Mouse (Mus musculus) limb, embryonic 10.5 days (tissue): ENCODE measurements around the gene Gm49383. TPM values are rescaled to one million over a fixed set of nuclear protein-coding genes. Genes with fewer than 3 reads are reported as not detected.
A peak's percentile ranks its signal among the peaks of the same experiment; 100 is the strongest.

Experiments used
- DNase-seq: peaks from one replicate; pipeline ENCODE4 v3.0.0-alpha.2; 2017; ENCODE audit warnings: low spot score
- H3K27ac ChIP-seq: fragments of 300-500 bp; sonication (generic); 2 replicates; pipeline ENCODE4 v1.5.1; 2016; ENCODE audit warnings: mild to moderate bottlenecking
- H3K27me3 ChIP-seq: fragments of 300-500 bp; sonication (generic); 2 replicates; pipeline ENCODE4 v1.6.1; 2016; ENCODE audit warnings: low read depth, mild to moderate bottlenecking; ENCODE audit not compliant: poor library complexity, severe bottlenecking
- H3K36me3 ChIP-seq: fragments of 300-500 bp; sonication (generic); 2 replicates; pipeline ENCODE4 v1.6.1; 2016; ENCODE audit warnings: mild to moderate bottlenecking, moderate library complexity
- H3K4me1 ChIP-seq: fragments of 300-500 bp; sonication (generic); 2 replicates; pipeline ENCODE4 v1.6.1; 2016
- H3K4me3 ChIP-seq: fragments of 300-500 bp; sonication (generic); 2 replicates; pipeline ENCODE4 v1.5.1; 2016; ENCODE audit warnings: mild to moderate bottlenecking, moderate library complexity
- H3K9me3 ChIP-seq: fragments of 300-500 bp; sonication (generic); replicated peaks from 2 replicates; pipeline ENCODE4 v1.6.1; 2016; ENCODE audit warnings: mild to moderate bottlenecking
- WGBS: fragments of 180-500 bp; shearing (Covaris S2); methylation state at CpG from one replicate; pipeline ENCODE4 v1.1.7; 2016; 5-methylcytosine and 5-hydroxymethylcytosine counted together
- polyA plus RNA-seq: library from polyadenylated mRNA; unstranded; fragments of >200 nt; fragmentation: Nextera tagmentation; extraction: Ambion mirVana; gene quantifications from 2 replicates; pipeline ENCODE4 v1.2.1, GENCODE M21; 2016

Gene Gm49383
- polyA plus RNA-seq, result 54.8 and 61.0 TPM in 2 replicates

DNA sequence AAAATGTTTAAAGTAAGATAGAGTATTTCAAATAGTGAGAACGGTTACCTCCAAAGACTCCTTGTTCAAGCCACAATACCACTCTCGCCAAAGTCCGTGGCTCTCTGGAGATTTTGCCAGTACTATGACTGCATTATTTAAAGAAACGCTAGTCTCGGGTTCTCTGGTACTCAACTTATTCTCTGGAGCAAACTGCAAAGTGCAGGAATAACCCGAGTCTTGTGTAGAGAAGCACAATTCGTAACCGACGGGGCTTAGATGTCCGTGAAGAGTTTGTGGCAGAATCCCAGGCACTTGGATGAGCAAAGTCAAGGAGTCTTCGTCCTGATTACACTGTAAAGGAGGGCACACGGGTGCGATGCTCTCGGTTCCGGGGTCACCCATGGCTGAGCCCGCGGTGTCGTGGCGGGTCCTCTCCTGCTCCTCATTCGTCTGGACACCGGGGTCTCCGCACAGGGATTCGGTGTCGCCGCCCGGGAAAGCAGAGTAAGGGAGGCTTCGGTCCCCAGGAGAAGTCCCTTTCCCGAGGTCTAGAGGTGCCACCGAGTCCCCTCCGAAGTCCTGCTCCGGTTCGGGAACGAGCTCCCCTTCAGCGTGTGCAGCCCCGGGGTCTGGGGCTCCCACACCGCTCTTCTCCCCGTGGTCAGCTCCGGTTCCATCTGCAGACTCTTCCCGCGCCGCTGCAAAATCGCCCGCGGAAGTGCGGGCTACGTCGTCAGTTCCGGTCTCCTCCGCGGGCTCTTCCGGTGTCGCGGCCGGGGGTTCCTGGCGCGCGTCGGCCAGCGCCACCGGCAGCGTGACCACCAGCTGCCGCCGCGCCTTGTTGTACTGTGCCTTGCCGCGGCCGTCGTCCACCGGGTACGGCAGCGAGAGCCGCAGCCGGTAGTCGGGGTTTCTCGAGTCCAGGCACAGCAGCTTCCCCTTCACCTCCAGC lies at the start of gene Gm49383:
Gene Gm49383, minus strand, starts transcription at position 661 of the 934 bp plus-strand sequence.
- WGBS, result under 1% methylated on average over 75 of the region's 75 CpGs

DNA sequence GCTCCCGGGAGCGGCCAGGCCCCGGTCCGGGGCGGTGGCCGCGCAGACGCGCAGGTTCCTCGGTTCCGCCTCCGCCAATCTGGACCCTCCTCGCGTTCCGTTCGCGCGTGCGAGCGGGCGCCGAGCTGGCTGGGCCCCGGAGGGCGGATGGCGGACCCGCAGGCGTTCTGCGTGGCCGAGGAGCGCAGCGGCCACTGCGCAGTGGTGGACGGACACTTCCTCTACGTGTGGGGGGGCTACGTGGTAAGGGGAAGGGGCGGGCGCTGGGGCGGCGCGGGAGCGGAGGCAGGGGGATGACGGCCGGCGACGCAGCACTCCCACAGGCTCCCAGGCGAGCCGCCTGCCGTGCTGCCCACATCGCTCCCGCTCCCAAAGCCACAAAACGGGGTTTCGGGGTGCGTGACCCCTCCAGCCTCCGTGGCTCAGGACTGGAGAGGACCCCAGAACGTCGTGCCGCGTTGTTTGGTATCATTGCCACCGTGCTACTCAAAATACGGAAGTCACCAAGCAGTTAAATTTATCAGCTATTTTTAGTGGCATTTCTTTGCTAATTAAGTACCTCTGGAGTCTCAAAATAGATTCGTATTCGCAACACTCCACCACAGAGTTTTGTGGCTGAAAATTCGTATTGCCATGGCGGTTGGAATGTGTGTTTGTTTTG lies 45.0 kb upstream of the Gm49383 start:
- WGBS, result under 1% methylated on average over 63 of the region's 64 CpGs

More for the DNA sequence above, at the start of gene Gm49383:
- Histone ChIP-seq H3K9me3 (no peaks in the 10 kb centered on the region), H3K27ac (peak within 1 kb of the TSS; percentile 93), H3K27me3 (no peaks in the 10 kb centered on the region), H3K4me1 (peaks cover 26% of the 10 kb centered on the region), H3K36me3 (peaks cover 49% of the 10 kb centered on the region), H3K4me3 (peak within 1 kb of the TSS; percentile 82)
- peak; percentile 84 for DNase-seq

DNA sequence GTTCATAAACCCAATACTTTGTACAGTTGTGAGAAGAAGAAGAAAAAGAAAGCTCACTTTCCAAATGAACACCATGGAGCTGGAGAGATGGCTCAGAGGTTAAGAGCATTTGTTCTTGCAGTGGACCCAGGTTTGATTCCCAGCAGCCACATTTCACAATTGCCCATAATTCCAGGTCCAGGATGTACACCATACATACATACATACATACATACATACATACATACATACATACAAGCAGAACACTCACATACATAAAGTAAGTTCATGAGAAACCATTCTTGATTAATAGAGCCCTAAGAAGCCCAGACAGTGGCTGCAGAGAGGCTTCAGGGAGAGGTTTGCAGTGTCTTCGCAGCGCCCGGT lies 44.5 kb upstream of the Gm49383 start:
- Histone ChIP-seq H3K27ac (peak overlapping the region; percentile 91), H3K4me3 (peak overlapping the region; percentile 67), H3K27me3 (no peaks in the 10 kb centered on the region), H3K36me3 (no peaks in the 10 kb centered on the region), H3K9me3 (no peaks in the 10 kb centered on the region), H3K4me1 (peaks cover 13% of the 10 kb centered on the region)
- no peak for DNase-seq
- 0% methylated on average over 3 of the region's 3 CpGs for WGBS

More for the DNA sequence above, 45.0 kb upstream of the Gm49383 start:
- Histone ChIP-seq H3K27me3 (no peaks in the 10 kb centered on the region), H3K27ac (peak overlapping the region; percentile 91), H3K9me3 (no peaks in the 10 kb centered on the region), H3K4me3 (peak overlapping the region; percentile 67), H3K4me1 (peaks cover 13% of the 10 kb centered on the region), H3K36me3 (no peaks in the 10 kb centered on the region)
- peak; percentile 85 for DNase-seq

DNA sequence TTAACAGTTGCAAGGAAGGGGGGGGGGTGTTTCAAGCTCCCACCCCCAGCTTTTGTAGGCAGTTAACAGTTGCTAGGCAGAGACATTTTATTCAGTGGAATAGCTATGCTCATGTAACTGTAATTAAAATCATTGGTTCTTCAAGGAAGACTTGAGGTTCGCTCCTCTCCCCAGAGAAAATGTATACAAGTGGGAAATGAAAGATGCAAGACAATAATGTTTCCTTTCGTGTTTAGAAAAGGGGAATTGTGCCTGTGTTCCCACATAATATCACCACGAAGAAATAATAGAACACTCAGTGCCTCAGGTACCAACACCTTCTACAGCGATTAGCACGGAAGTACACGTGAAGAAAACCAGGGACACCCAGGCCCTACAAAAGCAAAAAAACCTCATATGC lies 44.0 kb upstream of the Gm49383 start, which contains the start of gene Klhdc1:
Gene Klhdc1, plus strand, starts transcription at position 301 of the 400 bp plus-strand sequence.
- Histone ChIP-seq H3K36me3 (no peaks in the 10 kb centered on the region), H3K9me3 (no peaks in the 10 kb centered on the region), H3K27me3 (no peaks in the 10 kb centered on the region), H3K27ac (peak within 1 kb of the TSS; percentile 91), H3K4me3 (peak within 1 kb of the TSS; percentile 67), H3K4me1 (peaks cover 13% of the 10 kb centered on the region)
- no peak for DNase-seq
- WGBS, result 67% methylated on average over 6 of the region's 6 CpGs

DNA sequence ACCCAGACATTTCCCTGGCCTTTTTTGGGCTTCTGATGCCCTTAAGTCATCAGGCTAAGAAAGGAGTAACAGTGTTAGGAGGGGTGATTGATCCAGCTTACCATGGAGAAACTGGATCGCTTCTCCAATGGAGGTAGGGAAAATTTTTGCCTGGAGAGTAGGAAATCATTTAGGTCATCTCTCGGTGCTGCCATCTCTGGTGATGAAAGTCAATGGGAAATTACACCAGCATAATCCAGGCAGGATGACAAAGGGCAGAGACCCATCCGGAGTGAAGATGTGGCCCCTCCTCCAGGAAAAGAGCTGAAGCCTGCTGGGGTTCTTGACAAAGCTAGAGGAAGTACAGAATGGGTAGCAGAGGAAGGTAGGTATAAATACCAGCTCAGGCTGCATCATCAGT lies 41.4 kb upstream of the Gm49383 start:
- Histone ChIP-seq H3K4me1 (peaks cover 13% of the 10 kb centered on the region), H3K27me3 (no peaks in the 10 kb centered on the region), H3K36me3 (no peaks in the 10 kb centered on the region), H3K4me3 (no peak overlapping the region), H3K9me3 (no peaks in the 10 kb centered on the region), H3K27ac (no peak overlapping the region)
- DNase-seq, result no peak
- 47% methylated on average over 3 of the region's 3 CpGs for WGBS

DNA sequence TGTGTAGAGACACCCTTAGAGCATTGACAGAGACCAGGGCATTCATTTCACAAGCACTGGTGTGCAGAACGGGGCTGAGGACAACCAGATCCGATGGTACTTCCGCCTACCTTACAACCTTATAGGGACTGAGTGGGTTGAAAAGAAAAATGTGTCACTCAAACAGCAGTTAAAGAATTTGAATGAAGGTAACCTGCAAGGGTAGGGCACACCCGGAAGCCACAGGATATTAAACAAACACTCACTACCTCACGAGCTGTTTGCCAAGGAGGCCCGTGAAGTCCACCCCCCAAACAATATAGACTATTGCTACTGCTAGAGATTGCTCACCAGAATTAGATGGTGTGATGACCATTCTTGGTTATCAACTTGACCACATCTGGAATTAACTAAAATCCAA lies 38.9 kb upstream of the Gm49383 start:
- H3K36me3 ChIP-seq, result no peaks in the 10 kb centered on the region
- H3K4me1 ChIP-seq, result peaks cover 2% of the 10 kb centered on the region; the same call in 1 of the 2 replicates
- H3K27me3 ChIP-seq, result no peaks in the 10 kb centered on the region
- H3K4me3 ChIP-seq, result no peak overlapping the region
- WGBS, result 94% methylated on average over 6 of the region's 6 CpGs
- no peaks in the 10 kb centered on the region for H3K9me3 ChIP-seq
- H3K27ac ChIP-seq, result no peak overlapping the region
- DNase-seq, result no peak

DNA sequence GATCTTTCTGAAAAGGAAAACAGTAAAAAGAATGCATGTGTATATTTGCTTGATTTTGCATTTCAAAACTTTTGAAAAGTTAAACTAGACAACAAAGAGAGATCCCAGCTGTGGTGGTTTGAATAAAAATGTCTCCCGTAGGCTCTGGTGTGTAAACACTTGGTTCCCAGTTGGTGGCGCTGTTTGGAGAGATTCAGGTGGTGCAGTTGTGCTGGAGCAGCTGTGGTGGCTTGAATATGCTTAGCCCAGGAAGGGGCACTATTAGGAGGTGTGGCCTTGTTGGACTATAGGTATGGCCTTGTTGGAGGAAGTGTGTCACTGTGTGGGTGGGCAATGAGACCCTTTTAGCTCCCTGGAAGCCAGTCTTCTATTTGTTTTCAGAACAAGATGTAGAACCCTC lies 32.3 kb upstream of the Gm49383 start:
- WGBS, result 73% methylated on average over 2 of the region's 2 CpGs
- no peak overlapping the region for H3K27ac ChIP-seq
- H3K36me3 ChIP-seq, result peaks cover 19% of the 10 kb centered on the region
- H3K27me3 ChIP-seq, result no peaks in the 10 kb centered on the region
- no peak overlapping the region for H3K4me3 ChIP-seq
- DNase-seq, result no peak
- H3K4me1 ChIP-seq, result peaks cover 10% of the 10 kb centered on the region
- H3K9me3 ChIP-seq, result no peaks in the 10 kb centered on the region

DNA sequence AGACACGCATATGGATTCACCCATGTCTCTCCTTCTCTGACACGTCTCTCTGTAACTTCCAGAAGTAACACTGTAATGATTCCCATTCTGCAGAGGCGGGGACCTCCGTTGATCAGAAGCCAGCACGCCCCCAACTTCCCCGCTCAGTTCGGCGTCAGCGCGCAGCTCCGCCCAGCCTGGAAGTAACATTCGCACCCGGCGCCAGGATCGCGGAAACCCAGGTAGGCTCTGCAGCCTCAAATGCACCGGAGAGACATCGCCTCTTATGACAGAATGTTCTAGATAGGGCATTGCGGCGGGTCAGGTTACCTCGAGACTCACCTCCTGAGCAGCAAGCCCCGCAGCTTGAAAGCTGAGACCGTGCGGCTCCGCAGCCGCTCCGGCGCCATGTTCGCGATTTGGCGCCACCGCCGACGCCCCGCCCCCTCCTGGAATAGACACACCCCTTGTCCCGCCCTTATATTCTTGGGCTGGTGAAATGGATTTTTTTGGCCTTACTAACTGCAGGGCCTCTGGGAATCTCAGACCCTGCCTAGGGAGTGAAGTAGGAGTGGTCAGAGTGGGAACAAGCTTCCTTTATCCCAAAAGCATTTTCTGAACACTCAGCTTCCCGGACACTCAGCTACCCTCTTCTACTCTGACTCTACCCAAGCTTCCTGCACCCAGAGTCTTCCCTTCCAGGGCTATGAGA lies 31.0 kb upstream of the Gm49383 start, which contains the start of gene Pole2:
Gene Pole2, minus strand, starts transcription at position 420 of the 691 bp plus-strand sequence.
- H3K4me3 ChIP-seq, result peak within 1 kb of the TSS; percentile 80
- under 1% methylated on average over 37 of the region's 37 CpGs for WGBS
- peaks cover 10% of the 10 kb centered on the region for H3K4me1 ChIP-seq
- H3K36me3 ChIP-seq, result peaks cover 29% of the 10 kb centered on the region
- DNase-seq, result peak; percentile 91
- no peaks in the 10 kb centered on the region for H3K27me3 ChIP-seq
- H3K9me3 ChIP-seq, result no peaks in the 10 kb centered on the region
- peak within 1 kb of the TSS; percentile 96 for H3K27ac ChIP-seq

DNA sequence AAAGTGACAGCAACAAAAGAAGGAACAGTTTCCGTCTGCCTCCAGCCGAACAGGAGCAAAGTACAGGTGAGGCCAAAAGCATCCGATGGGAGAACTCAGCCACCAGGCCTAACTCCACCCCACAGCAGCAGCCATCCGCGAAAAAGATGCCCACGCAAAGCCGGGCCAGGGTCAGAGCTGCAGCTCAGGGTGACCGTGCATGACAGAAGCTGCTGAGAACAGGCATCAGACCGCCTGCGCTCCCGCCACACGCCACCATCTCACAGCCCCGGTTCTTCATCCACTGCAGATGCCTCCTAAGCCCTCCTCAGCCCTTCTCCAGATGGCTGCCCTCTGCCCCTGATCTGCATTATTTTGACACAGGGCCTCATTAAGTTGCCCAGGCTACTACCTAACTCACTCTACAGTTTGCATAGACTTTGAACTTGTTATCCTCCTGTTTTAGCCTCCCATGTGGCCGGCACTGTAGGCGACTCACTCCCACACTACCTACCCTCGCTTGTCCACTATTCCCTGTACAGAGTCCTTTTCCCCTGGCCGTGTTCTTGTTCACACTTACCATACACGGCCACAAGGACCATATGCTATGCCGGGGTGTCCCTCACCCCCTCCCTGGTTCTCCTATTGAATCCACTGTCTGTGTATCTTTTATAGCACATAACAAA lies 23.8 kb upstream of the Gm49383 start:
- 92% methylated on average over 19 of the region's 19 CpGs for WGBS
- Histone ChIP-seq H3K4me1 (no peaks in the 10 kb centered on the region), H3K27me3 (no peaks in the 10 kb centered on the region), H3K9me3 (no peaks in the 10 kb centered on the region), H3K4me3 (no peak overlapping the region), H3K27ac (no peak overlapping the region), H3K36me3 (peaks cover 92% of the 10 kb centered on the region)
- DNase-seq, result no peak

DNA sequence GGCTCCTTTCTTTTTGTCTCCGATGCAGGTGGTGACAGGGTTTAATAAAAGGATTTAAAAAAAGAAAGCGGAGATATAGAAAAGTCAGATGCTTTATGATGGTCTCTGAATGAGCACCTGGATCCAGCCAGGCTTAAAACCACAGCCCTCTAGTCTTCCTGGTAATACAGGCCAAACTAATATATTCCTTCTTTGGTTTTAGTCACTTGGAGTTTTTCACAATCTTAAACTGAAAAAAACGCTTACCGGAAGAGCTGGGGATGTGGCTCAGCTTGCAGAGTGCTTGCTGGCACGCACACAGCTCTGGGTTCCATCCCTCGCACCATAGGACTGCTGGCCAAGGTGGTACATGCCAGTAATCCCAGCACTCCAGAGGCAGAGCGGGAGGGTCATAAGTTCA lies 19.7 kb upstream of the Gm49383 start:
- Histone ChIP-seq H3K27ac (no peak overlapping the region), H3K36me3 (peaks cover 100% of the 10 kb centered on the region), H3K4me1 (no peaks in the 10 kb centered on the region), H3K27me3 (no peaks in the 10 kb centered on the region), H3K4me3 (no peak overlapping the region), H3K9me3 (no peaks in the 10 kb centered on the region)
- WGBS, result 95% methylated on average over 7 of the region's 7 CpGs
- DNase-seq, result no peak

DNA sequence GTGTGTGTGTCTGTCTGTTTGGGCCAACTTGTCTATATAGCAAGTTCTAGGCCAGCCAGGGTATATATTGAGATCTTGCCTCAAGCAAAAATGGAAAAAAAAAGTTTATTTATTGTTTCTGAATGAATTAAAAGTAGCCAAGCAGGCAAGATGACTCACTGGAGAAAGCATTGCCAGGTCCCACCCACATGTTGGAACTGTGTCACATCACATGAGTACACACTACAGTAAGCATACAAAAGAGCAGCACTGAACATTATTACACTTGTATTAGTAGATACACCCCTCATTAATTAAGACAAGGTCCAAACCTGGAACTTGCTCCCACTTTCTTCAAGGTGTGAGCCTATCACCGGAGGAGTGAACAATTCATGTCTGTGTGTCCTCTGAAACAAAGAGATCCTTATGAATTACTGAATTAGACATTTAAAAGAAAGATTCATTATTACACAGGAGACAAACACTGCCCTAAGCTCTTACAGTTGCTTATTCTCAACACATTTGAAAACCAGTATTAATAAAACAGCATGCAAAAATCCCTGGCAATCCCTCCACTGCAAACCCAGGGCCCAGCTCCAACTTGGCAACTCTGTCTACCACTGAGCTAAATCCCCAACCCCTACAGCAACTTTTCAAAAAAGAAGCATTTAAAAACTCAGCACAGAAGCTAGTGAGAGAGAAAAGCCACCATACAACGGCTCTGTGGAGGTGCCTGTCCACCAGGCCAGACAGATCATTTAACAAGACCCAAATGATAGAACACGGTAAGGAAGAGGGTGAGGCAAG lies 18.3 kb upstream of the Gm49383 start:
- H3K4me3 ChIP-seq, result no peak overlapping the region
- no peak overlapping the region for H3K27ac ChIP-seq
- H3K4me1 ChIP-seq, result no peaks in the 10 kb centered on the region
- no peak for DNase-seq
- peaks cover 100% of the 10 kb centered on the region for H3K36me3 ChIP-seq
- no peaks in the 10 kb centered on the region for H3K27me3 ChIP-seq
- 92% methylated on average over 3 of the region's 3 CpGs for WGBS
- no peaks in the 10 kb centered on the region for H3K9me3 ChIP-seq

DNA sequence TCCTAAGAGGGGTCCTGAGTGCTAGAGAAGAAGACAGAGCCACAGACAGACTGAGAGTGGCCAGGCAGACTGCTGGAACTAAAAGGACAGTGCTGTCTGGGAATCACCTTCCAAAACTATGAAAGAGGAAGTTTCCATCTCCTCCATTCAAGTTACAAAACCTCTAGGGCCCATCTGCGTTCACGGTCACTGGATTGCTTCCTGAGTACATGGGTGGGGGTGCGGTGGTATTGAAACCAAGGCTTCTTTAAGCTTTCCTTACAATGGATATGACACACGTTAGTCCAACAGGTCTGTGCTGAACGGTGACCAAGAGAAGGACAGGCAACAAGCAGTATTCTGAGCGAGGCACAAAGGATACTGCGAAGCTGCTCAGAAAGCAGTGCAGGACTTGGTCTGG lies 17.5 kb upstream of the Gm49383 start:
- no peaks in the 10 kb centered on the region for H3K4me1 ChIP-seq
- no peak overlapping the region for H3K4me3 ChIP-seq
- no peaks in the 10 kb centered on the region for H3K27me3 ChIP-seq
- peaks cover 100% of the 10 kb centered on the region for H3K36me3 ChIP-seq
- 95% methylated on average over 7 of the region's 7 CpGs for WGBS
- H3K9me3 ChIP-seq, result no peaks in the 10 kb centered on the region
- DNase-seq, result no peak
- H3K27ac ChIP-seq, result no peak overlapping the region
